Mouse (Mus musculus): ENCODE results near the gene Hdac7.

Hdac7 gene

GRCm38 (mm10) chr15:97831242-97831986, 12.9 kb downstream of the Hdac7 start:
- peak; percentile 99 for DNase-seq

GRCm38 (mm10) chr15:97830788-97831241, 13.5 kb downstream of the Hdac7 start:
- peak; percentile 97 for DNase-seq

GRCm38 (mm10) chr15:97830253-97830787, 14.0 kb downstream of the Hdac7 start:
- DNase-seq = peak; percentile 97

- DNase-seq = no peak
Measured at GRCm38 (mm10) chr15:97829432-97829831, 14.9 kb downstream of the Hdac7 start.

- peak; percentile 98 for DNase-seq
Measured at GRCm38 (mm10) chr15:97828901-97829338, 15.4 kb downstream of the Hdac7 start.

GRCm38 (mm10) chr15:97828221-97828842, 16.0 kb downstream of the Hdac7 start:
- peak; percentile 91 for DNase-seq

- peak; percentile 87 for DNase-seq
Measured at GRCm38 (mm10) chr15:97827401-97827800, 16.9 kb downstream of the Hdac7 start.

GRCm38 (mm10) chr15:97826588-97827261, 17.6 kb downstream of the Hdac7 start:
- DNase-seq = peak; percentile 86

GRCm38 (mm10) chr15:97825941-97826587, 18.2 kb downstream of the Hdac7 start:
- DNase-seq = no peak

GRCm38 (mm10) chr15:97825071-97825940, 19.0 kb downstream of the Hdac7 start:
- DNase-seq = peak; percentile 99

- peak; percentile 98 for DNase-seq
Measured at GRCm38 (mm10) chr15:97824042-97824441, 20.3 kb downstream of the Hdac7 start.

- peak; percentile 90 for DNase-seq
Measured at GRCm38 (mm10) chr15:97823479-97823878, 20.8 kb downstream of the Hdac7 start.

GRCm38 (mm10) chr15:97822545-97823228, 21.6 kb downstream of the Hdac7 start:
- peak; percentile 95 for DNase-seq

GRCm38 (mm10) chr15:97821983-97822363, 22.3 kb downstream of the Hdac7 start:
- DNase-seq = peak; percentile 94

GRCm38 (mm10) chr15:97821321-97821982, 22.9 kb downstream of the Hdac7 start:
- DNase-seq = peak; percentile 98

GRCm38 (mm10) chr15:97819937-97820336, 24.4 kb downstream of the Hdac7 start:
- peak; percentile 90 for DNase-seq

GRCm38 (mm10) chr15:97816199-97816994, 27.9 kb downstream of the Hdac7 start:
- no peak for DNase-seq

GRCm38 (mm10) chr15:97815254-97815653, 29.0 kb downstream of the Hdac7 start:
- no peak for DNase-seq

GRCm38 (mm10) chr15:97814703-97815102, 29.6 kb downstream of the Hdac7 start:
- peak; percentile 92 for DNase-seq
